Mouse (Mus musculus) forebrain, embryonic 14.5 days (tissue): Measurements from ENCODE around the gene Mpzl2. TPM values are rescaled to one million over a fixed set of nuclear protein-coding genes. Genes with fewer than 3 reads are reported as not detected.

ENCODE experiments used
- ATAC-seq: fragments of 200-750 bp; cut with Nextera tagmentation; 2 replicates; pipeline ENCODE4 v1.8.0; 2017; ENCODE audit warnings: mild to moderate bottlenecking, moderate library complexity
- DNase-seq: peaks from one replicate; pipeline ENCODE4 v3.0.0-alpha.2; 2015; ENCODE audit warnings: low spot score
- H3K27ac ChIP-seq: fragments of 300-500 bp; sonication (generic); 2 replicates; pipeline ENCODE4 v1.5.1; 2014; ENCODE audit warnings: low read depth, mild to moderate bottlenecking, control low read depth, low read length, moderate library complexity
- H3K27me3 ChIP-seq: fragments of 300-500 bp; sonication (generic); replicated peaks from 2 replicates; pipeline ENCODE4 v1.6.1; 2014; ENCODE audit warnings: low read length, control low read depth, mixed read lengths; ENCODE audit not compliant: control insufficient read depth, insufficient read depth
- H3K36me3 ChIP-seq: fragments of 300-500 bp; sonication (generic); 2 replicates; pipeline ENCODE4 v1.6.1; 2014; ENCODE audit warnings: low read length, control low read depth; ENCODE audit not compliant: control insufficient read depth, insufficient read depth
- H3K4me1 ChIP-seq: fragments of 300-500 bp; sonication (generic); 2 replicates; pipeline ENCODE4 v1.6.1; 2014; ENCODE audit warnings: antibody characterized with exemption, low read length, control low read depth; ENCODE audit not compliant: control insufficient read depth, insufficient read depth
- H3K4me2 ChIP-seq: fragments of 300-500 bp; sonication (generic); 2 replicates; pipeline ENCODE4 v1.6.1; 2014; ENCODE audit warnings: mild to moderate bottlenecking, control low read depth, low read length
- H3K4me3 ChIP-seq: fragments of 300-500 bp; sonication (generic); 2 replicates; pipeline ENCODE4 v1.5.1; 2014; ENCODE audit warnings: low read depth, low read length, control low read depth
- H3K9ac ChIP-seq: fragments of 300-500 bp; sonication (generic); 2 replicates; pipeline ENCODE4 v1.6.1; 2014; ENCODE audit warnings: mild to moderate bottlenecking, low read length, control low read depth, moderate library complexity
- H3K9me3 ChIP-seq: fragments of 300-500 bp; sonication (generic); replicated peaks from 2 replicates; pipeline ENCODE4 v1.6.1; 2016; ENCODE audit warnings: low read length, control low read depth, mixed read lengths; ENCODE audit not compliant: control insufficient read depth
- WGBS: fragments of 180-500 bp; shearing (Covaris S2); extraction: QIAGEN DNeasy Blood & Tissue Kit; methylation state at CpG from one replicate; pipeline ENCODE4 v1.1.7; 2014; 5-methylcytosine and 5-hydroxymethylcytosine counted together
- polyA plus RNA-seq: library from polyadenylated mRNA; unstranded; fragments of >200 nt; fragmentation: Nextera tagmentation; extraction: Ambion mirVana; gene quantifications from 2 replicates; pipeline ENCODE4 v1.2.1, GENCODE M21; 2014

Gene Mpzl2
- polyA plus RNA-seq, 1 experiment from 2014 or later, result 0.18 TPM

DNA sequence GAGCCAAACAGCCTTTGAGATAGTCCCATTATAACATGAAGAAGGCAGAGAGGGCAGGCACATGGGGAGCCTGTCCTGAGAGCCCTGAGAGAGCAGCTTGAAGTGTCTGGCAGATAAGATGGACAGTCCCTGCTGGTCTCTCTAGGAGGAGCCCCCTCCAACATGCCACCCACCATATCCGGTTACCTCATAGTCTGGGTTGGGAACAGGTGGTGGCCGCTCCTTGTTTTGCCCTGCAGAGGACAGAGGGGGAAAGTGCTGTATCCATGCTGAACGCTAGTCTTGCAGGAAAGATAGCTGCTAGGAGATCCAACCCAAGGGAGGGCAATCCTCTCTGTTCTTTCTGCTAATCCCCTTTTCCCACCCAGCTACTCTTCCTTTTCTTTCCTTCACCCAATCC lies 39.4 kb upstream of the Mpzl2 start:
- no peaks in the 10 kb centered on the region for H3K27me3 ChIP-seq
- 79% methylated on average over 3 of the region's 3 CpGs for WGBS
- no peak for ATAC-seq
- H3K27ac ChIP-seq, result no peak overlapping the region
- H3K36me3 ChIP-seq, result no peaks in the 10 kb centered on the region
- no peak overlapping the region for H3K4me3 ChIP-seq
- H3K9me3 ChIP-seq, result no peaks in the 10 kb centered on the region
- no peak overlapping the region for H3K4me2 ChIP-seq
- no peaks in the 10 kb centered on the region for H3K4me1 ChIP-seq
- no peak for DNase-seq
- no peak overlapping the region for H3K9ac ChIP-seq

DNA sequence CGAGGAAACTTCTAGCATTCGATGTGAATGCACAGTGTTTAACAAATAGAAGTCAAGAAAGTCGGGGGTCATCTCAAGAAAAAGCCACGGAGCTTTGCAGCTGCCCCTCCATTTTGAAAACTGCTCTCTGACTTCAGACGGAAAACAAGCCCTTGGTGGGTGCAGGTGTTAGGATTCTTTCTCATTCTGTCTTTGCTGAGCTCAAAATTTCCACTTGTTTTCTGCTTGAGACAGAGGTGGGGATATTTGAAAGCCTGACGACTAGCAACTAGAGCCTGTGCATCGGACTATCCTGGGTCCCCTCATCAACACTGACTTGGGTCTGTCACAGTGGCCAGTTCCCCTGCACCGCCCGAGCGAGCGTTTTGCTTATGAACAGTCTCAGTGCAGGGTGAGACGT lies 32.2 kb upstream of the Mpzl2 start:
- no peak for DNase-seq
- Histone ChIP-seq H3K27me3 (no peaks in the 10 kb centered on the region), H3K27ac (no peak overlapping the region), H3K4me3 (no peak overlapping the region), H3K36me3 (no peaks in the 10 kb centered on the region), H3K9me3 (no peaks in the 10 kb centered on the region), H3K4me1 (no peaks in the 10 kb centered on the region), H3K9ac (no peak overlapping the region), H3K4me2 (no peak overlapping the region)
- WGBS, result 76% methylated on average over 12 of the region's 12 CpGs
- ATAC-seq, result no peak

DNA sequence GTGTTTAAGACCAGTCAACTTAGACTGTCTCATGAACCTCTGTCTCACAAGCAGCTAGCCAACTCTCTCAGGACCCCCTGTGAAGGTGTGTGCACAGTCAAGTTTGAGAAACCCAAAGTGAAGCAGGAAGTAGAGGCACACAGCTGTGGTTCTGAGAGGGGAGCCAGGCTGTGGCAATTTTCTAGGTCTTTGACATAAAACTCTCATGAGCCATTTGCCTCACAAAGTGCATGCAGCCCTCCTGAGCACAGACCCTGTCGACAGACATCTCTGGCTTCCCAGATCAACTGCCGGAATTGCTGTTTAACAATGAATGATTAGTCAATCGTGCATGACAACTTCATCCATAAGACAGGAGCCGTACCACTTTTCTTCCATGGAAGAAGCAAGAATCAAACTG lies 31.3 kb upstream of the Mpzl2 start:
- ATAC-seq, result no peak
- DNase-seq, result no peak
- Histone ChIP-seq H3K36me3 (no peaks in the 10 kb centered on the region), H3K9ac (no peak overlapping the region), H3K4me1 (no peaks in the 10 kb centered on the region), H3K27ac (no peak overlapping the region), H3K27me3 (no peaks in the 10 kb centered on the region), H3K9me3 (no peaks in the 10 kb centered on the region), H3K4me2 (no peak overlapping the region), H3K4me3 (no peak overlapping the region)
- 77% methylated on average over 4 of the region's 4 CpGs for WGBS

DNA sequence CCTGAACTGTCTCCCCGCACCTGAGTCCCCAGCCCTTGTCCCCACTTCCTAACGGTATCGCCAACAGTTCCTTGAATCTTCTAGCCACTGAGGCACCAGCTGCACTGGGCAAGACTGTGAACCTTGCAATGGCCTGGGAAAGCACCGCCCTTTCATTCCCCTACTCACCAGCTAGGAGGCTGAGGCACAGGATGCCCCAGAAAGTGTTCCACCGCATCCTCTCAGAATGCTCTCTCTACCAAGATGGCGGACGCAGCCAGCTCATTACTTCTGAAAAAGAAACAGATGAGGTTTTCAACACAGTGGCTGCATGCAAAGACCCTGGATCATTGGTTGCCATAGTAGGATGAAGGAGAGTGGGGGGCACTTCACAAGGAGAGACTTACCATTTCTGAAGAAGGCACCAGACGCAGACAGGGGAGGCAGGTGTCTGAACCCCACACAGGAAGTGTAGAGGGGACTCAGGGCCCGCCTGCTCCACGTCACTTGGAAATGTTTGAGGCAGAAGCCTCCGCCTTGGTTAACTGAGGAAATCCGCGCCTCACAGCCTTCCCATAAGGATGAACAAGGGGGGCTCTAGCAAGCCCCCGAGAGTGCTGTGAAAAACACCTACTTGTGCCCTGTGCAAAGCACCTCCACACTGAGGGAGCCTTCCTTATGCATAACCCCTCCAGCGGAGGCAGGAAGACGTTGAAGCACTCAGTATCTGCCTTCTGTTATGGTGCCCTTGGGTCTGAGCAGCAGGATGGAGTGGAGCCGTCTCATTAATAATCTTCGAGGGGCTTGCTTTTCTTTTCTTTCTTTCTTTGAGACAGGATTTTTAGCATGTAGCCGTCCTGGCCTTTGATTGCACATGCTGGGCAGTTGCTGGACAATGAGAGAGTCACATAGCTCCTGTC lies 30.2 kb upstream of the Mpzl2 start, which contains the start of gene Cd3e:
TSS of gene Cd3e (minus strand) at position 448 of the 899 bp plus-strand sequence.
- no peak for ATAC-seq
- no peak for DNase-seq
- 83% methylated on average over 19 of the region's 19 CpGs for WGBS
- Histone ChIP-seq H3K36me3 (no peaks in the 10 kb centered on the region), H3K4me2 (no peak within 1 kb of the TSS), H3K4me1 (no peaks in the 10 kb centered on the region), H3K9me3 (no peaks in the 10 kb centered on the region), H3K4me3 (no peak within 1 kb of the TSS), H3K27me3 (no peaks in the 10 kb centered on the region), H3K9ac (no peak within 1 kb of the TSS), H3K27ac (no peak within 1 kb of the TSS)

DNA sequence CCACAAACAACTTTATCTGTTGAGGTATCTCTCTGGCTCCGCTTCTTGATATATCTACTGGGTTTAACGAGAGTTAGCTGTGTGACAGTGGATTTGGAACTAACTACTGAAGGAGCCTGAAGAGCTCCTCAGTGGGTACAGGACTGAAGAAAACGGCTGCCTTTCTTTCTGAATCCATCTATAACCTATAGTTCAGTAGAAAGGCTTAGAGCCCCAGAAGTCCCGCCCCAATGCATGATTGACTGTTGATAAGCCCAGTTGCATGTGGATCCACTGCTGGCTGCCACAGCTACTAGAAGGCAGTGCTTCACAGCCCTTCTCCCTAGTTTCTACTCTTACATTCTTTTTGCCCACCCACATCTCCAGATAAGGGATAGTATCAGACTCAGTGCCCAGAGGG lies 29.1 kb upstream of the Mpzl2 start:
- ATAC-seq, result no peak
- no peak overlapping the region for H3K4me3 ChIP-seq
- no peaks in the 10 kb centered on the region for H3K4me1 ChIP-seq
- peak; percentile 11 for DNase-seq
- no peaks in the 10 kb centered on the region for H3K27me3 ChIP-seq
- H3K36me3 ChIP-seq, result no peaks in the 10 kb centered on the region
- H3K27ac ChIP-seq, result no peak overlapping the region
- no peaks in the 10 kb centered on the region for H3K9me3 ChIP-seq
- H3K4me2 ChIP-seq, result no peak overlapping the region
- WGBS, result 82% methylated on average over 4 of the region's 4 CpGs
- no peak overlapping the region for H3K9ac ChIP-seq

DNA sequence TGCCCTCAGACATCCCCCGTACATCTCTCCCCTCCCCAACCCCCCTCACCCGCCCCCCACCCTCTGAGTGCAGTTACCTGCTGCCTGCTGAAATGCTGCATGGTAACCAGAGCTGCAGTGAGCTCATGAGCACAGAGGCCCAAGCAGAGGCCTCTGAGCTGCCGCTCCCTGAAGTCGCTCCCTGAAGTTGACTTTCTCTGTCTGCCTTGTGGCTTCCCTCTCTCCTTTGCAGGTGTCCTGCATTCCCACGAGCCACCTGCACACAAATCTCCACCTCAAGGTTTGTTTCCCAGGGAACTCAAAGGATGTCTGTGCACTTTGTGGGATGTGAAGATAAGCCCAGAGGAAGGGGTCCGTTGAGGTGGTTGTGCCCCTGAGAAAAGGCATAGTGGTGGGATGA lies 28.3 kb upstream of the Mpzl2 start:
- Histone ChIP-seq H3K4me1 (no peaks in the 10 kb centered on the region), H3K4me2 (no peak overlapping the region), H3K4me3 (no peak overlapping the region), H3K36me3 (no peaks in the 10 kb centered on the region), H3K9me3 (no peaks in the 10 kb centered on the region), H3K9ac (no peak overlapping the region), H3K27me3 (no peaks in the 10 kb centered on the region), H3K27ac (no peak overlapping the region)
- WGBS, result 55% methylated on average over 6 of the region's 6 CpGs
- DNase-seq (no peak), ATAC-seq (no peak)

DNA sequence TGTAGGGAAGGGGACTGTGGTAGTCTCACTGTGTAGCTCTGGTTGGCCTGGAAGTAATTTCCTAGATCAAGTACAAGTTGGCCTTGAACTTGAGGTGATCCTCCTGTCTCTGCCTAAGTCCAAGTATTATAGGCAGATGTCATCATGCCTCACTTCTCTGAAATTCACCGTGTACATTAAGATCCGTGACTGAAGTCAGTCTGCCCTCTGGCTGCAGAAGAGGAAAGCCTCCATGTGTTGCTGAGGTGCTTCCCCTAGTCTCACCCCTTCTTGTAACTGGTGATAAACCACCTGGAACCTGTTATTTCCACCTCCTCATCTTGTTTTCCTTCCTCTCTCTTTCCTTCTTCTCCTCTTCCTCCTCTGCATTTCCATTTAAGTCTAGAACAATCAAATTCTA lies 24.7 kb upstream of the Mpzl2 start:
- Histone ChIP-seq H3K27me3 (no peaks in the 10 kb centered on the region), H3K4me1 (no peaks in the 10 kb centered on the region), H3K9me3 (no peaks in the 10 kb centered on the region), H3K9ac (no peak overlapping the region), H3K36me3 (no peaks in the 10 kb centered on the region), H3K27ac (no peak overlapping the region), H3K4me2 (no peak overlapping the region), H3K4me3 (no peak overlapping the region)
- WGBS, result 38% methylated on average over 2 of the region's 2 CpGs
- DNase-seq, result no peak
- no peak for ATAC-seq

DNA sequence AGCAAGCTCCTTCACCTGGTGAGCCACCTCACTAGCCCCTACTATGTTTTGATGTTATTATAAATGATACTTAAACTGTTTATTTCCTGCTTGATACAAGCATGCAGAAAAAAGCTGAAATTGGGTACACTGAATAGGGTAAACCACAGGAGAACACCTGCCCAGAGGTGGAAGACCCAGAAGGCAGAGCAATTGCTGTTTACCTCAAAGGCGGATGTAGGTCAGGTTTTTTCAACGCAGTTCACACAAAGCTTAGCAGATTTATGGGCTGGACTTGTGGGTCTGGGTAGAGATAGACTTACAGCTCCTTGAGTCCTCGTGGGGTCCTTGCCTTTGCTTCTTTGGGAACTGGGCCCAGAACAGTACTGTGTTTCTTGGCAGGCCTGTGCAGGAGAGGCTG lies 23.8 kb upstream of the Mpzl2 start:
- no peaks in the 10 kb centered on the region for H3K9me3 ChIP-seq
- H3K27ac ChIP-seq, result no peak overlapping the region
- no peak overlapping the region for H3K4me2 ChIP-seq
- H3K4me1 ChIP-seq, result no peaks in the 10 kb centered on the region
- H3K36me3 ChIP-seq, result no peaks in the 10 kb centered on the region
- no peak overlapping the region for H3K4me3 ChIP-seq
- DNase-seq (no peak), ATAC-seq (no peak)
- H3K9ac ChIP-seq, result no peak overlapping the region
- no peaks in the 10 kb centered on the region for H3K27me3 ChIP-seq
- WGBS, result 80% methylated on average over 3 of the region's 3 CpGs

DNA sequence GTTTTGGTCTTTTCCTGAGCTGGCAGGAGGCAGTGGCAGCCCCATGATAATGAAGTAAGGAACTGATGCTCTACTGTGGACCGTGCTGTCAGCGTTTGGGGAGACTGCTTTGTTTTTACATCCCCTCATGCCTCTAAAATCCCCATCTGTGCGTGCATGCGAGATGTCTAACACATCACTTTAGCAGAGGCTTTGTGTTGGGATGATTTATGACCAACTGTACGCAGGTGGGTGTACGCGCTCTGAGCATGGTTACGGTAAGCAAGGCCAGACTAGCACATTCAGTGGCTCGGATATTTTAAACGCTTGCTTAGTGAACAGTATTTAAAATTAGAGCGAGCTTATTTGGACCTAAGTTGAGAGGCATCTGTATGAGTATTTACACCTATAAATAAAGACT lies 21.6 kb upstream of the Mpzl2 start:
- Histone ChIP-seq H3K4me2 (no peak overlapping the region), H3K9me3 (no peaks in the 10 kb centered on the region), H3K27ac (no peak overlapping the region), H3K36me3 (no peaks in the 10 kb centered on the region), H3K4me1 (no peaks in the 10 kb centered on the region), H3K4me3 (no peak overlapping the region), H3K27me3 (no peaks in the 10 kb centered on the region), H3K9ac (no peak overlapping the region)
- DNase-seq, result no peak
- WGBS, result 87% methylated on average over 11 of the region's 11 CpGs
- no peak for ATAC-seq
